Mouse (Mus musculus) MEL (cell line): ENCODE measurements around the gene Anxa9.

Source experiments
- BHLHE40 ChIP-seq: IDR thresholded peaks from 2 replicates; pipeline ENCODE4 v1.6.1; 2012; ENCODE audit warnings: low read depth, mild to moderate bottlenecking, inconsistent platforms, low read length, improper control_type of control experiment, borderline replicate concordance
- CTCF ChIP-seq, 3 experiments: IDR thresholded peaks in 2 of 3; conservative IDR thresholded peaks in 1 of 3; 2 replicates each; pipeline ENCODE4 v1.5.1; 2011 to 2012; ENCODE audit warnings: low read length in 3 of 3, low read depth in 2 of 3, mild to moderate bottlenecking in 2 of 3, improper control_type of control experiment in 1 of 3, inconsistent platforms in 1 of 3, mixed read lengths in 1 of 3, moderate library complexity in 1 of 3; ENCODE audit not compliant: control insufficient read depth in 1 of 3, insufficient read depth in 1 of 3, poor library complexity in 1 of 3, severe bottlenecking in 1 of 3
- EP300 ChIP-seq, 2 experiments: IDR thresholded peaks; 2 replicates each; pipeline ENCODE4 v1.6.1; 2011; ENCODE audit warnings: improper control_type of control experiment in 2 of 2, low read length in 2 of 2, low read depth in 1 of 2, mild to moderate bottlenecking in 1 of 2
- MAFK ChIP-seq: IDR thresholded peaks from 2 replicates; pipeline ENCODE4 v1.6.1; 2011; ENCODE audit warnings: low read depth, mild to moderate bottlenecking, low read length, improper control_type of control experiment, borderline replicate concordance
- NELFE ChIP-seq: IDR thresholded peaks from 2 replicates; pipeline ENCODE4 v1.6.1; 2011; ENCODE audit warnings: low read depth, low read length, improper control_type of control experiment
- POLR2A ChIP-seq, 2 experiments: IDR thresholded peaks; 2 replicates each; pipeline ENCODE4 v1.6.1; 2011 to 2012; ENCODE audit warnings: low read length in 2 of 2, mild to moderate bottlenecking in 2 of 2, control low read depth in 1 of 2, improper control_type of control experiment in 1 of 2, low read depth in 1 of 2, moderate library complexity in 1 of 2; ENCODE audit not compliant: control insufficient read depth in 1 of 2, insufficient read depth in 1 of 2, poor library complexity in 1 of 2
- POLR2AphosphoS2 ChIP-seq: IDR thresholded peaks from 2 replicates; pipeline ENCODE4 v1.6.1; 2011; ENCODE audit warnings: low read length, improper control_type of control experiment
- SIN3A ChIP-seq: IDR thresholded peaks from 2 replicates; pipeline ENCODE4 v1.6.1; 2012; ENCODE audit warnings: low read length, improper control_type of control experiment, inconsistent platforms
- USF1 ChIP-seq: IDR thresholded peaks from 2 replicates; pipeline ENCODE4 v1.6.1; 2014; ENCODE audit warnings: low read depth, mild to moderate bottlenecking, inconsistent platforms, low read length, improper control_type of control experiment, moderate library complexity
- ZMIZ1 ChIP-seq: IDR thresholded peaks from 2 replicates; pipeline ENCODE4 v1.6.1; 2012; ENCODE audit warnings: low read depth, mild to moderate bottlenecking, inconsistent platforms, low read length, improper control_type of control experiment, moderate library complexity

DNA sequence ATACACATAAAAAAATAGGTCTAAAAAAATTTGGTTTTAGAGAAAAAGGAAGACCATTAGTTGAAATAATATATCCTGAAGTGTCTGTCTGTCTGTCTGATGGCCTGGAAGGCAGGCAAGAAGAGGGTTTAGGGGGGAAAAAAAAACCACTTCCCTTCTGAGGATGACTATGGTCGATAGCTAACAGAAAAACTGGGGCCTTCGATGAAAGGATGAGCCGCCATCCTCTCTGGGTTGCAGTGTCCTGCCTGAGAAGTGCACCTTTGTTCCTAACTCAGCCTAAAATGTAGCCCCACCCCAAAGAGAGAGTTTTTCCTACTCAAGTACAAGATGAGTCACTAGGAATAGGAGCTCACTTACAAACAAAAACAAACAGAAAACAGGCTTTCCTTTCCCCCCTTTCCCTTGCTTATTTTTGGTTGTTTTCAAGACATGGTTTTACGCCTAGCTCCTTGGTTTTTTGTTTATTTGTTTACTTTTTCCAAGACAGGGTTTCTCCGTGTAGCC, 30.5 kb downstream of the Anxa9 start:
- TF ChIP-seq NELFE (no peak), EP300 (IDR thresholded peaks at IDR 0.05; ENCODE audit: low read depth in 1 of 2, low read length in 2 of 2) (no peak), POLR2AphosphoS2 (no peak), CTCF (IDR thresholded peaks at IDR 0.05 in 2 of 3, conservative IDR thresholded peaks at IDR 0.05 in 1 of 3; ENCODE audit: control insufficient read depth in 1 of 3, insufficient read depth in 1 of 3, low read depth in 2 of 3, low read length in 3 of 3, poor library complexity in 1 of 3, severe bottlenecking in 1 of 3) (no peak), MAFK (no peak), SIN3A (no peak), ZMIZ1 (no peak), BHLHE40 (no peak), POLR2A (IDR thresholded peaks at IDR 0.05; ENCODE audit: control insufficient read depth in 1 of 2, insufficient read depth in 1 of 2, low read depth in 1 of 2, low read length in 2 of 2, poor library complexity in 1 of 2) (no peak), USF1 (no peak)
